Mouse (Mus musculus): ENCODE results near the gene Cltc.

Cltc gene

GRCm38 (mm10) chr11:86683395-86684125 lies 73.8 kb downstream of the Cltc start, which contains the start of the genes Vmp1 and Ptrh2:
Gene Vmp1 (minus strand): TSS chr11:86683836.
Gene Ptrh2 (plus strand): TSS chr11:86683985.
- peak; percentile 91 for DNase-seq (ENCODE audit: low read depth, low spot score)

DNA sequence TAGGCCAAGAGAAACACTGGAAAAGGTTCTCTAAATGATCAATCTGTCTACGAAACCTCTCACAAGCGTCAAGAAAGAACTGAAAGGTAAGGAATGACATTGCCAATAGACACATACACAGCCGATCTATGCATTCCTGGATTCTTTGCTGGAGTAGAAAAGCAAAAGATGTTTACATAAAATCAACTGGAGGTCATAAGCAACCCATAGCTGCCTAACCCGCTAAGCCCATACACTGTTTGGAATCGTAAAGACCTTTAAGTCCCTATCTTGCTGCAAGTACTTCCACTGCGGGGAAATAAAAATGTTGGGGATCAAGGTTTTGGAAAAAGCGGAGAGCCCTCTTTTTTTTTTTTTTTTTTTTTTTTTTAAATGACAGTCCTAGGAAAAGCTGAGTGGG lies 74.5 kb downstream of the Cltc start:
- DNase-seq (ENCODE audit: low read depth, low spot score), result no peak

DNA sequence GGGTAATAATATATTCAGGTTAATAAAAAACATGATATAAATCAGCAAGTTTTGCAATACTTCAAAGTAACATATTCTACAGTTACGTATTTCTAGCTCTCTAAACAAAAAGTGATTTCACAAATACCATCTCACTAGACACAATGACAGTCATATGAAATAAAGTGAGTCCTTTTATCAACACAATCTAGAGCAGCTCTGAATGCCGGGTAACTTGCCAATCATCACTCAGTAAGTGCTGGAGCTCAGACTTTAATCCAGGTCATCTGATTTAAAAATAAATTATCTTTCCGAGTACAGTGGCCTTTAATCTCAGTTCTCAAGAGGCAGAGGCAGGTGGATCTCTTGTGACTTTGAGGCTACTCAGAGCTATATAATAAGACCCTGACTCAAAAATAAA lies 75.9 kb downstream of the Cltc start:
- no peak for DNase-seq (ENCODE audit: low read depth, low spot score)

- DNase-seq (ENCODE audit: low read depth, low spot score), result no peak
These were observed 76.6 kb downstream of the Cltc start for GRCm38 (mm10) chr11:86680729-86681128.

DNA sequence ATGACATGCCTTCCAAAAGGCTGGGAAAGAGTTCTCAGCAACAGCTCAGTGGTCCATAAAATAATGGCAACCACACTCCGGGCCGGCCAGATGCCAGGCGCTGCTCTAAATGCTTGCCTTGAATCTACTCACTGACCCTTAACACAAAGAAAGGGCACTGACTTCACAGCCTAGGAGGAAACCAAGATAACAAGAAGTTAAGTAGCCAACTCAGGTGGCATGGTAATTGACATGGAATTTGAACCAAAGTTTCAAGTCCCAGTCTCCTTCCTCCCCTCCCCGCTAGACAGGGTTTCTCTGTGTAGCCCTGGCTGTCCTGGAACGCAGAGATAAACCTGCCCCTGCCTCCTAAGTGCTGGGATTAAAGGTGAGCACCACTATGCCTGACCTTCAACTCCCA lies 78.4 kb downstream of the Cltc start:
- DNase-seq (ENCODE audit: low read depth, low spot score), result no peak

- DNase-seq (ENCODE audit: low read depth, low spot score), result no peak
These were observed 81.8 kb downstream of the Cltc start for GRCm38 (mm10) chr11:86675520-86675919.

DNA sequence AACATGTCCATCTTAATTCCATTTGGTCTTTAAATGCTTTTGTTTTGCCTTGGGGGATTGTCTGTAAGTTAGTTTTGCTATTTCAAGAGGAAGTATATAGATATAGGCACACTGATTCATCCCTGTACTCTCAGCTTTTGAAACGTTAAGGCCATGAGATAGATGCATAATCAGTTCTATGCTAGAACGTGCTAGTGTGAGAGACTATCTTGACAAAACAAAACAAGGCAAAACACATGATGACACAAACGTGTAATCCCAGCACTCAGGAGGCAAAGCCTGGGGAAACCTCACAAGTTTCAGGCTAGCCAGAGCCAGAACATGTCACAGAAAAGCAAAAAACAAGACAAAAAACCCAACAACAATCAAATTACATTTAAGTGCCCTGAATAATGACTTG lies 84.6 kb downstream of the Cltc start:
- DNase-seq (ENCODE audit: low read depth, low spot score), result no peak

GRCm38 (mm10) chr11:86671041-86671675 lies 86.2 kb downstream of the Cltc start:
- DNase-seq (ENCODE audit: low read depth, low spot score), result no peak

DNA sequence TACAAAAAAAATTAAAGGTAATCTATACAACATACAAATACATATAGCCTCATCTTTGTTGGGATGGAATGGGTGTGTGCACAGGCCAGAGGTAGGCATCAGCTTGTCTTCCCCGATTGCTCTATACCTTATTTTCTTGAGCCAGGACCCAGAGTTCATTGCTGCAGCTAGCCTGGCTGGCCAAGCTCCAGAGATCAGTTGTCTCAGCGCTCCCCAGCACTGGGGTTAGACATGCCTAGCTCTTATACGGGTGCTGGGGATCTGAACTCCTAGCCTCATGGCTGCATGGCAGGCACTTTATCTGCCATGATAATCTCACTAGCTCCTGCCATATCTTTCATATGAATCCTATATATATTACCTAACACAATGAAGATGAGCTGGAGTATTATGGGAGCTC lies 89.2 kb downstream of the Cltc start:
- DNase-seq (ENCODE audit: low read depth, low spot score), result no peak

- no peak for DNase-seq (ENCODE audit: low read depth, low spot score)
These were observed 89.8 kb downstream of the Cltc start for GRCm38 (mm10) chr11:86667553-86667952.

DNA sequence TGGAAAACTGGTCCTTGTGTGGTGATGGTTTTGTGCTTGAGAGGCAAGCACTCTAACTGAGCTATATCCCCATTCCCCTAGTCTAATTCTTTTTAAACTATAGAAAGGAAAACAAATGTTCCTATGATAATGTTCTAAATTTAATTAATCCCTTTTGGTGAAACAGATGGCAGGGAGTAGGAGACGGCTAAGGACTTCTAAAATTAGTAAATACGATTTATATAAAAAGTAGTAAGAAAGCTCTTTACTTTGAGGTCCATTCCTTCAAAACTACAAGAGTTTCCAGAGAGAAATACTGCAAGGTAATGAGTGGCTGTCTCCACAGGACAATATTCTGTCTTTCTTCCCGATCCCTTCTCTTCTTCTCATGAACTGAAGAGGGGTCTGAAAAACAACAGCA lies 93.0 kb downstream of the Cltc start:
- DNase-seq (ENCODE audit: low read depth, low spot score), result no peak

DNA sequence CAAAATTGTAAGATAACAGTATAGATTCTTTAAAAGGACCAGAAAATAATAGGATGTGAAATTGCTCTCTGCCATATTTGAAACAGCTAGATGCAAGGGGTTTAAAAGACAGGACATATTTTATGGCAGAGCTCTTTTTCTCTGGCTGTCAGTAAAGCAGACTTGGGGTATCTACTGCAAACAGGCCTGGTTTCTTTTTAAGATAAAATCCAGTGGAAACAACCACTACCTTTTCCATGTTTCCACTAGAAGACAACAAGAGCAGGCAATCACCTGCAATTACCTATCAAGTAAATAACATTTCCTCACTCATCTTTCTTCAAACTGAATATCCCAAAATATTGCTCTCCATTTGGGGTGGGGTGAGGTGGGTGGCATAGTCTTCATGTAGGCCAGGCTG lies 93.4 kb downstream of the Cltc start:
- no peak for DNase-seq (ENCODE audit: low read depth, low spot score)

DNA sequence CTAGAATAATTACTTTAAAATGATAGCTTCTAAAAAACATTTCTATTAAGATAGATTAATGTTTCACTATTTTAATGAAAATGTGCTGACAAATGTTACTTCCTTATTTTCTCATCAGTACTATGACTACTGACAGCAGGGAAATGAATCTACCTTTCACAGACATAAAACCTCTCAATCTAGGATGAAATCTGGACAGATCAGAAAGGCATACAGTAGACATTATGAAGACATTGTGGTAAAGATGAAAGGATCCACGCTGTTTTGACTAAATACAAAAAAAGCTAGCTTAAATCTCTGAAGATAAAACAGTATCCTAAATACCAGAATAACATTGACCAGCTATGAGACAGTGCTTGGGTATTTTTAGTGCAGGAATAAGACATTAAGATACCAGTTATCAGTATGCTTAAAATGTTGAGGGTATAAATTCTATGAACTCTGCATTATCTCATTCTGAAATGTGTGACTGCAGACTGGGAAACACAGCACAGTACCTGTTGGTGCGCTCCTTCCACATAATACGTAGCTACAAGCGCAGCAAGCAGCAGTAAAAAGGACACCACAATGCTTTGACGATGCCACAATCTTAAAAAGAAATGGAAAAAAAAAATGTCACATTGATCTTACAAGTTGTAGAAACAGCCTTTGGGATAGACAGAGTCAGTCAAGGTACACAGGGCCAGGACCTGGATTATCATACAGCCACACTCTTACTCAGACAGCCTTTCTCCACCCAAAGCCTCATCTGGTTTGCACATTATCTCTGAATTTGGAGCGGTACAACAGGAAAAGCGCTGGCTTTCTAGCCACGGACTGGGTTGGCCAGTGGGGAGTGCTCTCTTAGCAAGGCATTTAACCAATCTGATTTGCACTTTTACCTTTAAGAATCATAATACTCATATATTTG lies 94.1 kb downstream of the Cltc start:
- peak; percentile 77 for DNase-seq (ENCODE audit: low read depth, low spot score)

- DNase-seq (ENCODE audit: low read depth, low spot score), result no peak
These were observed 99.5 kb downstream of the Cltc start for GRCm38 (mm10) chr11:86657863-86658262.

GRCm38 (mm10) chr11:86656849-86657567 lies 100.4 kb downstream of the Cltc start:
- DNase-seq (ENCODE audit: low read depth, low spot score), result no peak

- no peak for DNase-seq (ENCODE audit: low read depth, low spot score)
These were observed 101.7 kb downstream of the Cltc start for GRCm38 (mm10) chr11:86655671-86656070.

DNA sequence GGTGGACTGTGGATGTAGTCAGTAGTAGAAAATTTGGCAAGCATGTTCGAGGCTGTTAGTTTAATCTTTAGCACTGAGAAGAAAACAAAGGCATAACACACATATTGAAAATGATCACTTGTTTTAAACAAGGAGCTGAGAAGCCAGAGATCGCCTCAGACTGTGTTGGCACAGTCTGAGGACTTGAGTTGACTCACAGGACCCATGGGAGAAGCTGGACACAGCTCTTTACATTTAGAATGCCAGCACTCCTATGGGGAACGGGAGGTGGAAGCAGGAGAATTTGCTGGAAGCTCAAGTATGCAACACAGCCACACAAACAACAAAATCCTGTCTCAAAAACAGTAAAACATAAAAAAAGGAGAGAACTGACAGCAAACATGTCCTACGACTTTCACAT lies 103.3 kb downstream of the Cltc start:
- no peak for DNase-seq (ENCODE audit: low read depth, low spot score)

GRCm38 (mm10) chr11:86653446-86653845 lies 103.9 kb downstream of the Cltc start:
- DNase-seq (ENCODE audit: low read depth, low spot score), result peak; percentile 63

DNA sequence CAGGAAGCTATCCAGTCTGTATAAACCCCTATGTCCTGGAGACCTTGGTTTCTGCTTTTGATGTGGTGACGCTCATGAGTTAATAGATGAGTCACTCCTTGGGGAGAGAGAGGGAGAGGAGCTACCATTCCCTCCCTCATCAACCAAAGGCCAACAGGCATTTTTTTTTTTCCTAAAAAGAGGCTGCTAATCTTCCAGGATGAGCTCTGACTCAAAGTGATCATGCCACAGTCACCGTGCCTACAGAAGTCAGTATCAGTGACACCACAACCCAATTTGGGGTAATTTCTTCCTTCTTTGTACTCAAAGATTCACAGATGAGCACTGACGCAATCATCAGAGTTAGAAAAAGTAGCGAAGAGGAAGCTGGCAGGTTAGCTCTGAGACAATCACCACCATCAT lies 104.8 kb downstream of the Cltc start:
- DNase-seq (ENCODE audit: low read depth, low spot score), result no peak

DNA sequence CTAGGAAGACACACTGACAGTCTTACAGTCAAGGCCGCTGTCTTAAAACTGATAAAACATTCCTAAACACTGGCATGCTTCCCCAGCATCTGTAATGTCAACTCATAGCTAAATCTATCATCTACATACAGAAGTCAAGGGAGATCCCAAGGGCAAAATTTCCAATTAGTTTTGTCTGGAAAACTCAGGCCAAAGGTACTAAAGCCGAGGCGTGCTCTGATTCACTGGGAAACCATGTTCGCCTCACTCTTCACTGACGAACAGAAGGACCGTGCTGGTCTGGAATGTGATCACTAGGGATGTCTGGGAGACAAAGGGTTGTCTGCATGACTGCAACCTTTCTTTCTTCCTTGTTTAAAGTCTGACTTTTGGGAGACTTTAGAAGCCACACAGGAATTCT lies 106.7 kb downstream of the Cltc start:
- no peak for DNase-seq (ENCODE audit: low read depth, low spot score)

GRCm38 (mm10) chr11:86649542-86649941 lies 107.8 kb downstream of the Cltc start:
- DNase-seq (ENCODE audit: low read depth, low spot score), result no peak
